Mouse (Mus musculus): Measurements from ENCODE around the gene Camk1d. TPM values are rescaled to one million over a fixed set of nuclear protein-coding genes. Genes with fewer than 3 reads are reported as not detected.

Camk1d gene
- total RNA-seq, 2 experiments from 2014 or later = 97.7 to 107 TPM

DNA sequence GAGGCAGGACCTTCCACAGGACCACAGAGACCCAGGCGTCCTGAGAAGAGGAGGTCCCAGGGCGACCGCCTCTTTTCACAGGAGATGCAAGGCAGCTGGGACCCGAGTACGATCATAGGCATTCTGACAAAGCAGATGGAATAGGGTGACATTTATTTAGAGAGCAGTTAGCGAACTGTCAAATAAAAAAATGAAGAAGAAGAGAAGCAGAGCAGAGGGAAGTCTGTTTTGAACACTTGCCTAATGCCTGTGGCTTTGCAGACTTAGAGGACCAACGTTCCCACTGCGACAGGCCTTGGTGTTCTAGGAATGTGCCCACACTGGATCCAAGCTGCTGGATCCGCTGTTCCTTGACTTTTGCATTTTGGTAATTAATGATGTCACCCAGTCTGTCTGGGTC, 259.5 kb downstream of the Camk1d start:
- intact Hi-C loops (cut with DNase I) = loop anchor here (10.0 kb wide), 2 partner anchors 260 to 320 kb away; partner anchors contain the start of gene Camk1d
- DNase-seq (ENCODE audit: low spot score in 2 of 2) = no peak

DNA sequence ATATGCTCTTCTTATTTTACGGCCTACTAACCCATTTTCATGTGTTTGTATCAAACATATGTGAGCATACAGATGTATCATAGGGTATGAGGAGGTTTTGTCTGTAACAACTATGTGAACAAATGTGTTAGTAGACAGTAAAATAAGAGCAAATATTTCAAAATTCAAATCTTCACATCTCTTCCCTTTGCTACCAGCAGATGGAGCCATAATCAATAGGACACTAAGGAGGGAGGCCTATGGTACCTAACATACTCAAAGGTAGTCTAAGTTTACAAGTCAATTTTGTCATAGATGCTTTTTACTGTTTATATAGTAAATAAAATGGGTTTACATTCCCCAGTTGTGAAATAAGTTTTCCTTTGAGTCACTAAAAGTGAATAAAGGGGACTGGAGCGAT, 262.7 kb downstream of the Camk1d start:
- intact Hi-C loops (cut with DNase I) = loop anchor here (10.0 kb wide), 2 partner anchors 263 to 323 kb away; partner anchors contain the start of gene Camk1d
- peak; percentile 39 to 50 for DNase-seq (ENCODE audit: low spot score in 2 of 2)

- DNase-seq (ENCODE audit: low spot score in 2 of 2) = no peak
Observed at GRCm38 (mm10) chr2:5445357-5445756, 269.0 kb downstream of the Camk1d start.

DNA sequence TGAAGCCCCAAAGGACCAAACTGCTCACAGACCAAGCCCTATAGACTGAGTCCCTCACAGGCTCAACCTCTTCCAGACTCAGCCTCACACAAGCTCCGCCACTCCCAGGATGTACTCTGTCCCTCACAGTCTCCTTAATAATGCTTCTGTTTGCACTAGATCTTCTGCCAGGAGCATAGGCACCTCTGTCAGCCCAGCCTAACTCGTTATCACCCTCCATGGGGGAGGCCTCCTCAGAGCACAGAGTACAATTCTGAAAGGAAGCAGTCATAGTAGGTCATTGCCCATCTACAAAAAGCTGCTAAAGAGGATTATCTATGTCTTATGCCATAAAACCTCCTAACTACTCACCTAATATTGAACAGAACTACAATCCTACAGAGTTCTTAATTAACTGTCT, 276.6 kb downstream of the Camk1d start:
- DNase-seq (ENCODE audit: low spot score in 2 of 2) = no peak
- intact Hi-C loops (cut with DNase I) = no loop called here

More at GRCm38 (mm10) chr2:5445357-5445756, 269.0 kb downstream of the Camk1d start:
- intact Hi-C loops (cut with DNase I) = no loop called here

- DNase-seq (ENCODE audit: low spot score in 2 of 2) = peak in 1 of 2 experiments; percentile 37
- intact Hi-C loops (cut with DNase I) = no loop called here
Observed at GRCm38 (mm10) chr2:5435587-5436253, 278.6 kb downstream of the Camk1d start.

DNA sequence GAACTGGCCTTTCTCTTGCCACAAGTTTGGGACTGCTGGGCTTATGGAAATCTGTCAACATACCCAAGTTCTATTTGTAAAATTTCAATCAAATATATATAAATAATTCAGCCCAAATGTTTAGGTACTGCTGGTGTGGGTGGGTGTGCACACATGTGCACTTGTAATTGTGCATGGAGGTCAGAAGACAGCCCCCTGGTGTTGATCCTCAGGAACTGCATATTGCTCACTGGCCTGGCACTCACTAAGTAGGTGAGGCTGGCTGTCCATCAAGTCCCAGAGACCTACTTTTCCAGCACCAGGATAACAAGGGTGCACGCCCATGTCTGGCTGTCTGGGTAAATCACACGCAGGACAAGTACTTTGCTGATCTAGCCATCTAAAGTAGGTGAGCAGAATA, 283.0 kb downstream of the Camk1d start:
- intact Hi-C loops (cut with DNase I) = no loop called here
- no peak for DNase-seq (ENCODE audit: low spot score in 2 of 2)

DNA sequence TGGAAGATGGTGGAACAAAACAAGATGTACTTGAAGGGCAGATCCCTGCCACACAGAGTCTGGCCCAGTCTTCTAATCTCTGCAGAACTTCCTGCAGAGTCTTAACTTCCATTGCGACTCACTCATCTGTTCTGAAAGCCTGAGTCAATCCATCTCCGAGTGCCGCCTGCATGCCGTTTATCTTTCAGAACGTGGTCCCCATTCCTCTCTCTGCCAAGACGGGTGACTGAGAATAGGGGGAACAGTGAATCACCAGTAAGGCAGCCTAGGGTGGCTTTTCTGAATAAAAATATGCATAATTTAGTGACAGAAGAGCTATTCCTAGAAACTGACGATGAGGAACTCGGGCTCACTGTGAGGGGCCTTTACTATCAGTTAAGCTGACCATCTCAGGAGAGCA, 284.4 kb downstream of the Camk1d start:
- peak; percentile 30 to 41 for DNase-seq (ENCODE audit: low spot score in 2 of 2)
- intact Hi-C loops (cut with DNase I) = no loop called here

GRCm38 (mm10) chr2:5426110-5426509, 288.2 kb downstream of the Camk1d start:
- intact Hi-C loops (cut with DNase I) = no loop called here
- no peak for DNase-seq (ENCODE audit: low spot score in 2 of 2)

DNA sequence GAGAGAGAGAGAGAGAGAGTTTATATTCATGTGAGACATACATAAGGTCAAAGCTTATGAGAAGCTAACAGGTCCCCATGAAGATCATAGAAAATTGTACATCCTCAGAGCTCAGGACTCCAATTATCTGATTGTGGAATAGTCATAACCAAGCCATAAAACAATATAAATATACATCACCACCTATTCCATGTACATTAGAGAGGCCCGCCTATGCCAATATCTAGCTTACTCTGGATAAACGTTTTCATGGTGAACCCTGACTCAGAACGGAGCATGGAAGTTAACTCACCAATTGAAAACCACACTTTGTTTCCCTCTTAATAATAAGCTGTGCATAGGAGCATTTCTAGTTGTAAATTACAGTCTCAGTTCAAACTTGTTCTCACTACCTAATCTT, 288.7 kb downstream of the Camk1d start:
- intact Hi-C loops (cut with DNase I) = no loop called here
- DNase-seq (ENCODE audit: low spot score in 2 of 2) = no peak

DNA sequence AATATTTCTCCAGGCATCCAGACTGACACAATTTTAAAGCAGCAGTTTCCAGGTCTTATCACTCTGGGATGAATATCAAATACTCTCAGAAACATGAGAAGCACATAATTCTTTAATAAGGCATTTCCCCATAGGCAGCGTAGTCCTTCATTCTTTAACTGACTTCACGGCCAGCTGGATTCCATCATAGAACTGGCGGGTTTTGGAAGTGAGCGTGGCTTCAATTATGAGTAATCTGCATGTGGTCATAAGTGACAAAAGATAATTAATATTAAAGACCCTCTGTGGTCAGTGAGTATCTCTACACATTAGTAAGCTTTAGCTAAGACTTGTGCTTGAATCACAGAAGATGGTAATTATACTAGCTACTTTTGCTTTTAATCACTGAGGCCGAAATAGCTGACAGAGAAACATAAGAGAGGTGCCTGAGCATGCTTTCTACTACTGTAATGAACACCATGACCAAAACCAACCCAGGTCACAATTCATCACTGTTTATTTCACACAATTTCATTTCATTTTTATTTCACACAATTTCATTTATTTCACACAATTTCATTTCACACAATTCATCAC, 293.6 kb downstream of the Camk1d start:
- intact Hi-C loops (cut with DNase I) = no loop called here
- DNase-seq (ENCODE audit: low spot score in 2 of 2) = no peak

DNA sequence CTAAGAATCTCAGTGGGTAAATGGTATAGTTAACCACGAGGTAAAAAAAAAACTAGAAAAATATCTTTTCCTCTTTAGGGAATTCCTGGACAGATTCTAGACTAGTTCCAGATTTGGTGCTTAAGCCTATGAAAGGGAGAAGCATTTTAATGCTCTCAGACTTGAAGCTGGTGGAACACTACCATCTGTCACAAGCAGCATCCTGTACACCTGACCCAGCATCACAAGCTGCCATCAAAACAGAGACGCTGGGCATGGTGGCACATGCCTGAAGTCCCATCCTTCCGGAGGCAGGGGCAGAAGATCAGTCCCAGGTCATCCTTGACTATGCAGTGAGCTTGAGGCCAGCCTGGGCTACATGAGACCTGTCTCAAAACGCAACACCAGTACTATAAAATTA, 295.5 kb downstream of the Camk1d start:
- intact Hi-C loops (cut with DNase I) = no loop called here
- DNase-seq (ENCODE audit: low spot score in 2 of 2) = no peak

- intact Hi-C loops (cut with DNase I) = no loop called here
- no peak for DNase-seq (ENCODE audit: low spot score in 2 of 2)
Observed at GRCm38 (mm10) chr2:5417158-5418032, 296.9 kb downstream of the Camk1d start.

GRCm38 (mm10) chr2:5411774-5412173, 302.5 kb downstream of the Camk1d start:
- DNase-seq (ENCODE audit: low spot score in 2 of 2) = peak; percentile 46 to 51
- intact Hi-C loops (cut with DNase I) = no loop called here

DNA sequence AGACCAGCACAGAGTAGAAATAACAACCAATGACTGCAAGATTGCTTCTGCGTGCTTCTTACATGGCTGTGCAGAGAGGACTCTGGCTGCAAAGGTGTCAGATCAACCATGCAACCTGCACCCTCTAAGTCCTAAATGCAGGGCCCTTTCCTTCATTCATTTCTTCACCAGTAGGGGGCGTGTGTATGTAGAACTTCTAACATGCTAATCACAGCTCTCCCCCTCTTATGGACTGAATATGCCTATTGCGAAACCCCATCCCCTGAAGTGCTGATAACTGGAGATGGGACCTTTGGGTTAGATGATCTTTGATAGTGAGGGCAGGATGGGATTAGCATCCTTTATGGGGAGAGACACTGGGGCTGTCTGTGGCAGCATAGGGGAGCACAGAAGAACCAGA, 310.5 kb downstream of the Camk1d start:
- intact Hi-C loops (cut with DNase I) = no loop called here
- peak in 1 of 2 experiments; percentile 37 for DNase-seq (ENCODE audit: low spot score in 2 of 2)

DNA sequence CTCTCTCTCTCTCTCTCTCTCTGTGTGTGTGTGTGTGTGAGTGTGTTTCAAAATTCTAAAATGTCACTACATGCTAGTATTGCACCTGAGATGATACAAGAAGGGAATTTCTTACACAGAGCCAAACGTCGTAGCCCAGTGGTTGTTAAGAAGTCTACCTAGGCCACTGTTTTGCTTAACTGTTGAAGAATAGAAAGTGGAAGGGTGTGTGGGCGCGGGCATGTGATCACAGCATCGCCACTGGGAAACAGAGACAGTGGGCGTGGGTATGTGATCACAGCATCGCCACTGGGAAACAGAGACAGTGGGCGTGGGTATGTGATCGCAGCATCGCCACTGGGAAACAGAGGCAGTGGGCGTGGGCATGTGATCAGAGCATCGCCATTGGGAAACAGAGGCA, 312.3 kb downstream of the Camk1d start:
- intact Hi-C loops (cut with DNase I) = no loop called here
- DNase-seq (ENCODE audit: low spot score in 2 of 2) = no peak

DNA sequence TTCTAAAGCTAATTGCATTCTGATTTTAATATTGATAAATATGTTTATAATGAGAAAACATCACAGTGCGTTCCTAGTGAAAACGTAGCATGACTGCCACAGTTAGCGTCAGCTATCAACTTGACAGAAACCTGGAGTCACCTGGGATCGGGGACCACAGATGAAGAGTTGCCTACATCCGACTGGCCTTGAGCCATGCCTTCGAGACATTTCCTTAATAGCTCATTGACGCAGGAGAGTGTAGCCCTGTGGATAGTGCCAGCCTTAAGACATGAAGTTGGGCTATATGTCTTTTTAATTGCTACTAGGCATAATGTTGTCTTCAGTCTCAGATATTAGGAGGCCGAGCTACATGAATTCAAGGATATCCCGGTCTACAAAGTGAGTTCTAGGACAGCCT, 315.8 kb downstream of the Camk1d start:
- intact Hi-C loops (cut with DNase I) = loop anchor here (5.0 kb wide), 1 partner anchor 306 kb away; no protein-coding TSS in a partner anchor
- DNase-seq (ENCODE audit: low spot score in 2 of 2) = no peak

DNA sequence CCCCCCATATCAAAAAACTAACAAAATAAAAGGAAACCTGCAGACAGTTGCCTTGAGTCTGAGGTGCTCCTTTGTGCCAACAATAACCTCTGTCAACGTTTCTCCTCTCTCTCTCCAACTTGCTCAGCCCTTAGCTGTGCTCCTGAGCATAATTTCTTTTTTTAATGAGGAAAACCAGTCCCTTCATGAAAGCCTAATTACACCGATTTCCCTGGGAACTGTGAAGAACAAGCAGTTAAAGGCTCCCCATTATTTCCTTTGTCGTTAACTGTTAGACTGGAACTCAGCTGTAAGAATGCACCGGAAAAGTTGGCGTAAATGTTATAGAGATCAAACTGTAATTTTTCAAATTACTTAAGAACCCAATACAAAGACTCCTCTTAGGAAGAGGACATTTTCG, 316.3 kb downstream of the Camk1d start:
- intact Hi-C loops (cut with DNase I) = loop anchor here (5.0 kb wide), 1 partner anchor 306 kb away; no protein-coding TSS in a partner anchor
- no peak for DNase-seq (ENCODE audit: low spot score in 2 of 2)

DNA sequence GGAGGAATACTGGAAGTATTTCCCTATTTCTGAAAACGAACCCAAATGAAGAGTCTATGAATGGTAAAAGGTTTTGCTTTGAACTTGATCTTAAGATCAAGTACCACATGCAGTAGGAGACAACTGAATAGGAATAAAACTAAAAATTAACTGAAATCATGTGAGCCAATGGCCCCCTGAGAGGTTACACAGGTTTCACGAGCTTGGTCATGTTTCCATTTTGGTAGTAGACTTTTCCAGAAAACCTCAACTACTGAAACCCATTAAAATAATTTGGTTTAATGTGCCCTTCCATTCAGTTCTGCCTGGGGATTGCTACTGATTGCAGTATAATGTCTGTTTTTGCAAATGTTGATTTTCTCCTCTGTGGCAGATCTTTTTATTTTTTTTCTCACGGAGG, 316.8 kb downstream of the Camk1d start:
- intact Hi-C loops (cut with DNase I) = loop anchor here (5.0 kb wide), 1 partner anchor 305 kb away; no protein-coding TSS in a partner anchor
- no peak for DNase-seq (ENCODE audit: low spot score in 2 of 2)

DNA sequence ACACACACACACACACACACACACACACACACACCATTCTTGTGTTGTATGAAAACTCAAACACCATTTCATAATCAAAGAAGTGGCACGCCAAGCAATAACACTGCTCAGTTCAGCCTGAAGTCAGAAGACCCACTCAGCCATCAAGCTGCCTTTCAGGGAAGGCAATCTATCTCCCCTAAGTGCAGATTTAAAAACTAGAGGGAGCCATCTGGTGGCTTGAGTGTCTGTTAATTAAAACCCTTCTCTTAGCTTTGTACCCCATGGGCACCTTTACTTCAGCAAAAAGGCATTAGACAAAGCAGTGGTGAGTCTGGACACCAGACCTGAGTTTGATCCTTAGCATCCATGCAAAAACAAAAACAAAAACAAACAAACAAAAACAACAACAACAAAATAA, 317.9 kb downstream of the Camk1d start:
- intact Hi-C loops (cut with DNase I) = loop anchor here (5.0 kb wide), 1 partner anchor 304 kb away; no protein-coding TSS in a partner anchor
- DNase-seq (ENCODE audit: low spot score in 2 of 2) = no peak

- DNase-seq (ENCODE audit: low spot score in 2 of 2) = no peak
- intact Hi-C loops (cut with DNase I) = loop anchor here (5.0 kb wide), 1 partner anchor 304 kb away; no protein-coding TSS in a partner anchor
Observed at GRCm38 (mm10) chr2:5395873-5396272, 318.4 kb downstream of the Camk1d start.

All from left cerebral cortex, postnatal 14 days (tissue).